Mouse (Mus musculus) activated CD4-positive, CD25-positive, alpha-beta regulatory T cell (primary cell): Measurements from ENCODE around the gene Nynrin. TPM values are rescaled to one million over a fixed set of nuclear protein-coding genes. Genes with fewer than 3 reads are reported as not detected.

Experiments
- polyA plus RNA-seq, 2 experiments: library from polyadenylated mRNA; unstranded; fragments of 100-300 nt; shearing (Covaris generic); gene quantifications; one replicate each; pipeline ENCODE4 v1.2.1; 2017

Gene Nynrin
- polyA plus RNA-seq, result under 1 TPM; 0.15 to 0.99 TPM

GRCm38 (mm10) chr14:55853621-55854285 lies at the start of gene Nynrin:
TSS of gene Nynrin (plus strand) at chr14:55854010.

DNA sequence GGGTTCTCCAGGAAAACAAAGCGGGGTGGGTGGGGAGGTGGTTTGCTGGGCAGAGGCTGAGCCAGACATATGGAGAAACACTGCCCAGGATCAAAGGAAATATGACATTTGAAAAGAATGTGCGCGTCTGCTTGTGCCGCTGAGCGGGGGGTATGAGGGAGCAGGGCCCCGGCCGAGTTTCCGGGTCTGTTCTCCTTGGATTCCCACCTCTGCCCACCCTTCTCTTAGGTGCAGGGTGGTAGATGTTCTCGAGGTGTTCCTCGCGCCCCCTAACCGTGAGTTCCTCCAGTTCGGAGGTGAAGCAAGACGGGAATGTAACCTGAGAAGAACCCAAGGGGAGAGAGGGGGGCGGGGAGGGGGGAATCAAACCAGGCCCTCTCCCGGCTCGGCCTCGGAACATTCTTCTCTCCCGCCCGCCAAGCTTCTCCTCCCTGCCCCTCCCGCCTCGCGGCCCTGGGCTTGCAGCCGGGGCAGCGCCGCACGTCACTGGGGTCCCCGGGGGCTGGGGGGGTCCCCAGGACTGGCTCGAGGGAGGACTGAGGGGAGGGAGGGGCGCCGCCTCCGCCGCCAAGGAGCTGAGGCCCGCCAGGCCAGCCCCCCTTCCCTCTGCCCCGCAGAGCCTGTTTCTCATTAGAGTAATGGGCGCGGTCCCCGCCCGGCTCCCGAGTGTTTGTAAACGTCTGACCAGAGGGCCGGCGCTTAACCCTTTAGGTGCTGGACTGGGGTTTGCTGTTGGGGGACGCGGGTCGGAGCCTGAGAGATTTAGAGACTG lies 30.6 kb upstream of the Nynrin start, which contains the start of gene Nfatc4:
Gene Nfatc4, plus strand, starts transcription at position 154 of the 772 bp plus-strand sequence.

GRCm38 (mm10) chr14:55884166-55884565 lies 30.4 kb downstream of the Nynrin start, which contains the start of gene Cbln3:
TSS of gene Cbln3 (minus strand) at chr14:55884392.

GRCm38 (mm10) chr14:55884713-55885113 lies 30.9 kb downstream of the Nynrin start, which contains the start of gene Khnyn:
TSS of gene Khnyn (plus strand) at chr14:55884947.

DNA sequence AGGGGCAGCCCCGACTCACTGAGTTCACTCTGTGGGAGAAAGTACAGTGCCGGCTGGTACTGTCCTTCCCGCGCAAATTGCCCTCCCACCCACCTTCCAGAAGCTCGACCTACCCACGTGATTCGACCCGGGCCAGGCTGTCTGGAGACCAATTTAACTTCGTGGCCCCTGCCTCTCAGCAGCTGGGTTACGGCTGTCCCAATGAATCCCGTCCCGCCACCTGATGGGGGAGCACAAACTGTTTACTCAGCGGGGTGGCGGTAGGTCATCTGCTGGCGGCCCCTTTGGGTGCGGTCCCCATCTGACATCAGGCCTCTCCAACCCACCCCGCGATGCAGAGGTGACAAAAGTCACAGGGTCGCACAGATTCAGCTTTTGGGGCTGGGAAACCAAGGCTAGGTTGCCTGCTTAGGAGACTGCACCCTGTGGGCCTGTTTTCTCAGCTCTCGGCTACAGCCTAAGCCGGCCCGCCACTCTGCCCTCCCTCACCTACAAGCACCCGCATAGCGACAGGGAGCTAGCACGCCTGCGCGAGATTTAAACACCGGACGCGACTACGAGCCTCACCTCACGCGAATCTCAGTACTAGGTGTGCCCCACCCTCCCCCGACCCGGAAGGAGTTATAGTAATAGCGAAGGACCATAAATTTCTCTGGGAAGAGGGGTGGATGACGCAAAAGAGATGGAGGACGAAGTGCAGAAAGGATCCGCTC lies 46.0 kb downstream of the Nynrin start, which contains the start of gene Sdr39u1:
Gene Sdr39u1, minus strand, starts transcription at position 593 of the 713 bp plus-strand sequence.

Other genes with a start within 250 kb of the Nynrin start
- gene Rec8, start 236.0 kb upstream of the Nynrin start, polyA plus RNA-seq, result 1 to 10 TPM; 2.8 to 5.6 TPM
- 10 to 100 TPM; 31.1 to 45.2 TPM for gene Ipo4, start 218.1 kb upstream of the Nynrin start, polyA plus RNA-seq
- gene Gm49378, start 216.1 kb upstream of the Nynrin start, polyA plus RNA-seq, result 1 to 10 TPM; 1.6 to 2.2 TPM
- 10 to 100 TPM; 64.4 to 75.6 TPM for gene Tm9sf1, start 210.2 kb upstream of the Nynrin start, polyA plus RNA-seq
- 1 to 10 TPM; 1.3 to 1.6 TPM for gene Tssk4, start 203.8 kb upstream of the Nynrin start, polyA plus RNA-seq
- 100 to 1,000 TPM; 101 to 105 TPM for gene Mdp1, start 193.5 kb upstream of the Nynrin start, polyA plus RNA-seq
- gene Gmpr2, start 182.1 kb upstream of the Nynrin start, polyA plus RNA-seq, result 10 to 100 TPM; 34.4 to 55.8 TPM
- 100 to 1,000 TPM; 479 to 482 TPM for gene Nedd8, start 181.9 kb upstream of the Nynrin start, polyA plus RNA-seq
- gene Tinf2, start 172.2 kb upstream of the Nynrin start, polyA plus RNA-seq, result 10 to 100 TPM; 50.8 to 60.2 TPM
- under 1 TPM; 0.32 to 0.81 TPM for gene Tgm1, start 140.1 kb upstream of the Nynrin start, polyA plus RNA-seq
- 10 to 100 TPM; 57.8 to 79.6 TPM for gene Rabggta, start 131.7 kb upstream of the Nynrin start, polyA plus RNA-seq
- gene Dhrs1, start 108.3 kb upstream of the Nynrin start, polyA plus RNA-seq, result 10 to 100 TPM; 39.5 to 63.1 TPM
- gene Nop9, start 108.3 kb upstream of the Nynrin start, polyA plus RNA-seq, result 10 to 100 TPM; 38.9 to 45.7 TPM
- gene Cideb, start 95.6 kb upstream of the Nynrin start, polyA plus RNA-seq, result not detected
- under 1 TPM; 0.17 to 0.21 TPM for gene Ltb4r2, start 92.6 kb upstream of the Nynrin start, polyA plus RNA-seq
- 10 to 100 TPM; 13.2 to 19.4 TPM for gene Ltb4r1, start 88.0 kb upstream of the Nynrin start, polyA plus RNA-seq
- under 1 TPM; 0.16 to 0.32 TPM for gene Adcy4, start 69.9 kb upstream of the Nynrin start, polyA plus RNA-seq
- 100 to 1,000 TPM in 1 of 2 experiments, 10 to 100 TPM in 1; 72.7 to 103 TPM for gene Ripk3, start 65.1 kb upstream of the Nynrin start, polyA plus RNA-seq
- gene Nfatc4, start 30.9 kb upstream of the Nynrin start, polyA plus RNA-seq, result not detected
- gene Cbln3, start 30.4 kb downstream of the Nynrin start, polyA plus RNA-seq, result under 1 TPM; 0.22 to 0.31 TPM
- gene Khnyn, start 30.9 kb downstream of the Nynrin start, polyA plus RNA-seq, result 10 to 100 TPM; 26.8 to 67.7 TPM
- 10 to 100 TPM; 53.9 to 72.7 TPM for gene Sdr39u1, start 46.3 kb downstream of the Nynrin start, polyA plus RNA-seq
- gene Cma1, start 90.7 kb downstream of the Nynrin start, polyA plus RNA-seq, result not detected
- gene Cma2, start 97.0 kb downstream of the Nynrin start, polyA plus RNA-seq, result not detected
- gene Mcpt1, start 164.0 kb downstream of the Nynrin start, polyA plus RNA-seq, result under 1 TPM in 1 of 2 experiments, not detected in 1; 0.41 TPM
- not detected for gene Mcpt9, start 176.5 kb downstream of the Nynrin start, polyA plus RNA-seq
- not detected for gene Mcpt2, start 188.0 kb downstream of the Nynrin start, polyA plus RNA-seq
- gene Mcpt4, start 208.3 kb downstream of the Nynrin start, polyA plus RNA-seq, result 1 to 10 TPM in 1 of 2 experiments, not detected in 1; 1.6 TPM
- gene Mcpt8, start 231.3 kb downstream of the Nynrin start, polyA plus RNA-seq, result not detected
- gene Ctsg, start 248.6 kb downstream of the Nynrin start, polyA plus RNA-seq, result not detected